Mouse (Mus musculus): Measurements from ENCODE around the gene Il23a.
"Not testable (repeated sequence)": the region's sequence is repeated elsewhere in the genome, so short reads cannot be mapped to it uniquely, and the experiment has no call there.

Gene Il23a

GRCm38 (mm10) chr10:128268371-128268770, 30.2 kb downstream of the Il23a start, which contains the start of gene Apof:
TSS of gene Apof (plus strand) at chr10:128268671.
- no peak for DNase-seq (ENCODE audit: low read depth, low spot score)

- no peak for DNase-seq (ENCODE audit: low read depth, low spot score)
These were observed 34.9 kb downstream of the Il23a start for GRCm38 (mm10) chr10:128263393-128264310.

GRCm38 (mm10) chr10:128262300-128262699, 36.3 kb downstream of the Il23a start:
- no peak for DNase-seq (ENCODE audit: low read depth, low spot score)

GRCm38 (mm10) chr10:128260376-128260775, 38.2 kb downstream of the Il23a start:
- not testable (repeated sequence) for DNase-seq (ENCODE audit: low read depth, low spot score)

GRCm38 (mm10) chr10:128259946-128260345, 38.6 kb downstream of the Il23a start:
- no peak for DNase-seq (ENCODE audit: low read depth, low spot score)

GRCm38 (mm10) chr10:128258953-128259352, 39.6 kb downstream of the Il23a start:
- peak; percentile 12 for DNase-seq (ENCODE audit: low read depth, low spot score)

- no peak for DNase-seq (ENCODE audit: low read depth, low spot score)
These were observed 42.2 kb downstream of the Il23a start for GRCm38 (mm10) chr10:128256328-128256727.

- no peak for DNase-seq (ENCODE audit: low read depth, low spot score)
These were observed 42.6 kb downstream of the Il23a start for GRCm38 (mm10) chr10:128255925-128256324.

GRCm38 (mm10) chr10:128253677-128254255, 44.8 kb downstream of the Il23a start, which contains the start of gene Apon:
TSS of gene Apon (plus strand) at chr10:128254096.
- no peak for DNase-seq (ENCODE audit: low read depth, low spot score)

- DNase-seq (ENCODE audit: low read depth, low spot score), result no peak
These were observed 48.0 kb downstream of the Il23a start for GRCm38 (mm10) chr10:128250565-128250964.

- no peak for DNase-seq (ENCODE audit: low read depth, low spot score)
These were observed 51.4 kb downstream of the Il23a start for GRCm38 (mm10) chr10:128247020-128247732.

Measured in CD4-positive, CD25-positive, alpha-beta regulatory T cell, adult 2 months (primary cell).